Mouse (Mus musculus) right cerebral cortex, adult 18-20 months (tissue): ENCODE results near the gene Mmel1.

ENCODE experiments used
- DNase-seq: peaks from one replicate; pipeline ENCODE4 v3.0.0; 2022; ENCODE audit warnings: mixed read lengths

Gene Mmel1

DNA sequence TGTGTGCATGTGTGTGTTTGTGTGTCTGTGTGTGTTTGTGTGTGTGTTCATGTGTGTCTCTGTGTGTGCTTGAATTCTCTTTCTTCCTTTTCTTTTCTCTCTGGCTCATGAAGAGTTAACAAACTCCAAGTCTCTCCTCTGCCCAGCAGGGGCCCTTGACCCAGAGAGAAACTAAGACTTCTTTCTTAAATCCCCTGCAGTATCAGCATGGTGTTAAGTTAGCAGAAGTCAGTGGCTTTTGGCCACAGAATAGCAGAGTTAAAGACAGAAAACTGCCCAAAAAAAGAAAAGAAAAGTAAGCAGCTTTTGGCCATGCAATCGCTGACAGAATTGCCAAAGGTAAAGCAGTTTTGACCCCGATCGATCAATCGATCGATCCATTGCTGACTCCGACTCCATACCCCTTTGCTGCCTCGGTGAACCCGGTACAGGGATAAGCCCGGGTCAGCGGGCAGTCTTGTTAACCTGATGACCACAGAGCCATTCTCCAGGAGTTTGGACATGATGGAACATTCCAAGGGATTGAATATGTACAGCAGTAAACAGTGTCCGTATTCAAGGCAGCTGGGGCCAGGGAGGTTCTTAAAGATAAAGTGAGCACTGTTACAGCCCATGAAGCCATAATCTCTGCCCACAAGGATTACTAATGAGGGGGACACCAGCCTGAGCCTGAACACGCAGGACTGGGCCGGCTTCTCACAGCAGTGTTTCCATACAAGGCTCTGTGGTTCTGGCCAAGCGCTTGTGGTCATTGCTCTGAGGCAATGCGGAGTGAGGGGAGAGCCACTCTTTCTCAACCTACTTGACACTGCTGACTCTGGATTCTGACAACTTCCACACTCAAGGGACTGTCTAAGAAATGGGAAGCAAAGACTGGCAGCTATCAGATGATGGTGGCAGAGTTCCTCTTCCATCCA, 41.5 kb downstream of the Mmel1 start:
- DNase-seq = no peak

DNA sequence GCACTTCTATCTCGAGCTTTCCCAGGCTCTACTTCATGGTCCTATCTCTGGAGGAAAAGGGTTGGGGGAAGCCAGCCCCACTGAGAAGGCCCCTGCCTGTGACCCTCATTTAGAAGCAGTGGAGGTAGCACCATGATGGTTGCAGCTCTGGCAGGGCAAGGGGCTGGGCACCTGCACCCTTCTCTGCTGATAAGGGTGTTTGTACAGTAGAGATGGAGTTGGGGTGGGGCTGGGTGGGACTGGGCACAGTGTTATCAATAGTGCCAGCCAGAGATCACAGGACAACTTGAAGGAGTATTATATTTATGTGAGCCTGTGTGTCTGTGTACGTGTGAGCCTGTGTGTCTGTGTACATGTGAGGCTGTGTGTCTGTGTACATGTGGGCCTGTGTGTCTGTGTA, 42.3 kb downstream of the Mmel1 start:
- DNase-seq = no peak

- no peak for DNase-seq
Measured at GRCm38 (mm10) chr4:154913845-154914244, 44.5 kb downstream of the Mmel1 start.

DNA sequence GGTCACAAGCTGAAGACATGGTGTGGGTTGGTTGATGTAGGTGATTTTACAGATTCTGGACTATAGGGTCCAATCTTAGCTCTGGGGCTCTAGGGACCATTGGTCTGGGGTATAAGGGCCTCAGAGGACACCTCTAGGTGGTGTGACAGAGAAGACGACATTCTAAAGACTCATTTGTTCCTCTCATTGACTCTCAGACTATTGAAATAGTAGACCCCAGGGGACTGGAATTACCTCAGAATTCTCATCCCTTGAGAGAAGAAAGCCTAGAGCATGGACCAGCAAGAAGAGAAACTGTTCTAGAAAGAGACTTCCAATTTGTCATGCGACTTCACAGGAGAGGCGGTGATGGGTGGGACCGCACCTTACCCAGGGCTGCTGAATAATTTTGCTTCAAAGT, 44.9 kb downstream of the Mmel1 start:
- no peak for DNase-seq

DNA sequence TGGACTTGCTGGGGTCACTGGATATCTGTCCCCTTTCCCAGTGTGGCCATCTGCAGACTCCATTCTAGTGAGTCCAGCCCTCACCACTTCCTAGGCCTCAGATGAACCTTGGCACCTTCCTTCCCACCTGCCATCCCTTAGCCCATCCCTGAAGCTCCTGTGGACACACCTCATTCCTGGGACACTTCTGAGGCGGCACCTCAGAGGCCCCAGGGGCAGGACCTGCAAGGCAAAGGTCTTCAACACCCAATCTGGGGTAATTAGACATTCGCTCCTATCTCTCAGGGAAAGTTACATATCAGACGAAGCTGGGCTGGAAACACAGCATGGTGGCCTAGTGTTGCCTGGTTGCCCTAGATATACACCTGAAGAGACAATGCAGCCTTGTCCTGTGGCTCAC, 45.3 kb downstream of the Mmel1 start:
- DNase-seq = no peak

DNA sequence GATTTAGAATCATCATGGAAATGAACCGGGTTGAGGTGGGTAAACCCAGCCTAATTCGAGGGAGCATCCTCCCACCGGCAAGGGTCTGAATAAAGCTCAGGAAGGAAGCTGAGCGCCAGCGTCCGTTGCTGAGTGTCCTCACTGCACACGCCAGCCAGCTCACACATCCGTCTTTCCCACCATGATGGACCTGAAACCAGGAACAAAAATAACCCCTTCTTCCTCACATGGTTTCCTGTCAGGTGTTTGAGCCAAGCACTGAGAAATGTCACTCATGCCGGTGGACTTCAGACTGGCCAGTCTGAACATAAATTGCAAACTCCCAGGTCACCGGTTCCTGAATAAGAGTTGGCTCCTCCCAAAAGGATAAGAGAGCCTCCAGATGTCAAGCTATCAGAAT, 45.9 kb downstream of the Mmel1 start:
- no peak for DNase-seq

DNA sequence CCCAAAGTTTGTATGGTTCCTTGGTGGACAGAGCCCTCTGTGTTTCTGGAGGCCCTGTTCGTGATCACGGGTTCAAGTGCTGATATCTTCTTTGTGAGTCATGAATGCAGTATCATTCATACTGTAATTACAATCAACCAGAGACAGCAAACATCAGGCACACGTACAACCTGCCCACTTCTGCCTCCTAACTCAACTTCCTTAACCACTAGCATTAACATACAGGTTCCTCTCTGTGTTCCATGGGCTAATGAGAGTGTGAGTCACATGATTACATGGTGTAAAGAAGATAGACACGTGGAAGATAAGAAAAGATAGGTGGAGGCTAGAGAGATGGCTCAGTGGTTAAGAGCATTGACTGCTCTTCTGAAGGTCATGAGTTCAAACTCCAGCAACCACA, 47.3 kb downstream of the Mmel1 start:
- DNase-seq = no peak

DNA sequence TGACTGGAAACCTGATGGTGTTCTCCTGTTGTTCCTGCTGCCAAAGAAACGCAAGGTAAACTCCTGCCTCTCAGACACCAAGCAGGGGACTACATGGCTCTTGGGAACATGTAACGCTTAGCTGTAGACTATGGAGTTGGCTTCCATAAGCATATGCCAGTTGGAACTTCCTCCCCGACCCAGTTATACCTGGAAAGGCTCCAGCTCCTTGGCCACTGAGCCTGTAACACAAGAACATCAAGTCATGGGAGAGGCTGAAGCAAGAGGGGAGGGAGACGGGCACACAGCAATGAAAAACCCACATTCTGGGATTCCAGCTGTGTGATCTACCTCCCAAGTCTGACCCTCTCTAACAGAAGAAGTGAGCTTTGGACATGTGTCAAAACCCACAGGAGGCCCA, 52.9 kb downstream of the Mmel1 start:
- no peak for DNase-seq

- no peak for DNase-seq
Measured at GRCm38 (mm10) chr4:154922931-154923330, 53.5 kb downstream of the Mmel1 start.

- no peak for DNase-seq
Measured at GRCm38 (mm10) chr4:154925413-154925812, 56.0 kb downstream of the Mmel1 start.

GRCm38 (mm10) chr4:154926969-154927898, 57.8 kb downstream of the Mmel1 start:
- DNase-seq = no peak

DNA sequence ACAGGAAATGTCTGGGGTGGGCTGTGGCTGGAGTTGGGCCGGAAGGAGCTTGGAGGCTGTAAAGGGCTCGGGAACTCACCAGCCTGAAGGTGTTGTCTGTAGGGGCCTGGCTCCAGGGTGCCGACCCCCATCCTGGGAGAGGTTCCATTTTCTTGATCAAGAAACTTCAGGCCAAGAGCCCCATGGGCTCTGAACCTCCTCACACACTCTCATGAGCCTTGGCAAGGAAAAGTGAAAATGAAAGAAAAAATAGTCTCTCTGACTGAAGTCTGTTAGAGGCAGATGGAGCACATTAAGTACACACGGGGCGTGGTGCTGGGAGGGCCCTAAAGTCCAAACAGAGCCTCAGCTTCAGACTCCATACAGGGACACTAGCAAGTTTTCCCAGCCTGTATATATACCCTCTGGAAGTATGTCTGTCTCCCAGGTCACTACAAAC, 58.5 kb downstream of the Mmel1 start:
- no peak for DNase-seq

DNA sequence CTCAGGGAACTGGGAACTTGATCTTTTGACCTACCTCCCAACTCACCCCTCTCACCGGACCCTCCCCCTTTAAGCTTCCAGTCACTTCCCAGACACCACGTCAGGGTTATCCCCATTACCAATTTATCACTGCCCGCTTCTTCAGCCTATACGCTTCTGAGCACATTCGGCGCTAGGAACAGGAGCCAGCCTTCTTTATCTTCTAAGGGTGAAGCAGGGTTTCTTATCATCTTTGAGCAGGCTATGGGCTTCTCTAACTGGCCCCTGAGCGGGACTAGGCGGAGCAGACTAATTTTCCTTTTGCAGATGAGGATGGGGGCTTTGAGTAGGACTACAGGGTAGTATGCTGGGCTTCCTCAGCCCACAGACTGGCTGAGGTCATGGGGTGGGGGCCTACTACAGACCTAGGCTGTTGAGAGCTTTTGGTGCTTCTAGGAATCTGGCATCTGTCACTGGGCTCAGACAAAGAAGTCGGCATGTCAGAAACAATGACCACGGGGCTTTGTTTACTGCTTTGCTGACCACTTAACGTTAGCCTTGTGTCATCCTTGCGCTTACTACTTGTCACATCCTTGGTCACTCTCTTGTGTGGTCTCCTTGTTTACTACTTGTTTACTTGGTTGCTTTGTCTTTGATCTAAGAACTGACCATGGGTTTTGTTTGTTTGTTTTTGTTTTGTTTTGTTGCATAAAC, 59.2 kb downstream of the Mmel1 start, which contains the start of gene Tnfrsf14:
Tnfrsf14 (minus strand) TSS at position 169 of the 693 bp plus-strand sequence.
- DNase-seq = no peak

DNA sequence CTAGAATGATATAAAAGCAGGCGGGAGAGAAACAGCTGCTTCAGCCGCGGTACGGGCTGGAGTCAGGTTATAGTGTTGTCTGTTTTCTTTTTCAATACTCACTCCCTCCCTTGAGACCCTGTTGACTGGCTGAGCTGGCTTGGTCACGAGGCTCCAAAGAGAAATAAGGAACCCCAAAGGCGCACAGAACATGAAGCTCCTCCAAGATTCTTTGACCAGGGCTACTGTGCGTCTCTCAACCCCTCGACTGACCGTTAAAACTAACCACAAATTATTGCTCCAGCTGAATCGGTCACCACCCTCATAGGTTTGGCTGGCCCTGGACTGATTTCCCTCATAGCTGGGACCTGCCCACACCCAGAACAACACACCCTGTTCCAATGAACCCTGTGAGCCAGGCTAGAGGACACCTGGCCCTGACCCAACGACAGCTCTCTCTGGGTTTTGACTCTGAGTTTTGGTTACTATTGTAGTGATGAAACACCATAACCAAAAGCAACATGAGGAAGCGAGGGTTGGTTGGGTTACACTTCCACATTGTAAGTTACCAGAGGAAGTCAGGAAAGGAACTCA, 59.8 kb downstream of the Mmel1 start:
- no peak for DNase-seq

- no peak for DNase-seq
Measured at GRCm38 (mm10) chr4:154933306-154933907, 64.0 kb downstream of the Mmel1 start.

GRCm38 (mm10) chr4:154934800-154935199, 65.4 kb downstream of the Mmel1 start:
- no peak for DNase-seq

DNA sequence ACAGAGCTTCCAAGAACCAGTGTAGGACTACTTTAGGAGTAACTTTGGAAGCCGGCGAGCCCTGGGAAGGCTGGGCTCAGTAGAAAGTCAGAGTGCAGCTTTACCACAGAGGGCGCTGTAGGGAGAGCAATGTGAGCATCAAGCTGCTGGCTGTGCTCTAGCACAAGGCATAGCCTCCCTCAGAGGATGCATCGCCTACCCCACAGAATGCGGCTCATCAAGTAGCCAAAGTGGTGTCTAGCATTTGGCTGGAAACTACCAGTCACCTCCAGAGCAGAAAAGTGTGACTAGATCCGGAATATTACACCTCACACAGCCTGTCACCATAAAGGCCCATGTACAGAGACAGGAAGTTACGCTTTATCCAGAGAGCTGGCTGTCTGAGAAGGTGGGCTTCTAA, 66.4 kb downstream of the Mmel1 start:
- DNase-seq = no peak

DNA sequence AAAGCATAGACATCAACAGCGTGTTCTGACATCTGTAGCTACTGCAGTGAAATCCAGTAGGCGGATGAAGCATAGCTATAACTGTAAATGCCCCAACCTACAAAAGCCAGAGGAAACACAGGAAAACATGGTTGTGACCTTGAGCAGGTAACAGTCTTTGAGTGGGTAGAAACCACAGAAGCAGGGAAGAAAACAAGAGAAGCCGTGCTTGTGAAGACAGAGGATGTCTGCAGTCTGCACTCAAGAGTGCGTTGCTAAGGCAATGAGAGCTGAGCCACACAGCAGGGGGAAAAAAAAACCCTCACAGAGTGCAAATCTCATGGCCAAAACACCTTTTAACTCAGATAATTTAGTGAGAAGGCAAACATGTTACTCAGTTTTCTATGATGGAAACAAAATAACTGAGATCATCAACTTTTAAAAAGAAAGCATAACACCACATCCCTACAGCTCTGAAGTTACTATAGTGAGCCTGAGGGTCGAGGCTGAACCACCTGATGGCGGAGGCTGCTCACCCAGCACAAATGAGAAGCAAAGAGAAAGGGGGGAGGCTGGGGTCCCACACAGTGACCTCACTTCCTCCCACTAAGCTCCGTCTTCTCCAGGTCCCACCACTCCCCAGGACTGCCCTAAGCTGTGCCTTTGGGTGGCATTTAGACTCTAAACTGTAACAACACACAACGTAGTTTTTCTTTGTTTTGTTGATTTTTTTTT, 67.3 kb downstream of the Mmel1 start:
- no peak for DNase-seq

- no peak for DNase-seq
Measured at GRCm38 (mm10) chr4:154937746-154938145, 68.4 kb downstream of the Mmel1 start.

- DNase-seq = no peak
Measured at GRCm38 (mm10) chr4:154940156-154940555, 70.8 kb downstream of the Mmel1 start.

- DNase-seq = no peak
Measured at GRCm38 (mm10) chr4:154941831-154942230, 72.4 kb downstream of the Mmel1 start.
